Mouse (Mus musculus): ENCODE results near the gene Hectd4.

Hectd4 gene

GRCm38 (mm10) chr5:121233726-121234125 is 13.7 kb downstream of the Hectd4 start:
- in situ Hi-C loops (cut with MboI, MseI), result no loop called here

- in situ Hi-C loops (cut with MboI, MseI), result no loop called here
Measured at GRCm38 (mm10) chr5:121236171-121236570, 16.2 kb downstream of the Hectd4 start.

- in situ Hi-C loops (cut with MboI, MseI), result no loop called here
Measured at GRCm38 (mm10) chr5:121238208-121238607, 18.2 kb downstream of the Hectd4 start.

- in situ Hi-C loops (cut with MboI, MseI), result no loop called here
Measured at GRCm38 (mm10) chr5:121239846-121240245, 19.8 kb downstream of the Hectd4 start.

GRCm38 (mm10) chr5:121241182-121241581 is 21.2 kb downstream of the Hectd4 start:
- in situ Hi-C loops (cut with MboI, MseI), result no loop called here

- in situ Hi-C loops (cut with MboI, MseI), result no loop called here
Measured at GRCm38 (mm10) chr5:121242261-121242660, 22.2 kb downstream of the Hectd4 start.

GRCm38 (mm10) chr5:121242701-121243100 is 22.7 kb downstream of the Hectd4 start:
- in situ Hi-C loops (cut with MboI, MseI), result no loop called here

GRCm38 (mm10) chr5:121243676-121244364 is 23.8 kb downstream of the Hectd4 start:
- in situ Hi-C loops (cut with MboI, MseI), result no loop called here

- in situ Hi-C loops (cut with MboI, MseI), result no loop called here
Measured at GRCm38 (mm10) chr5:121244365-121244731, 24.3 kb downstream of the Hectd4 start.

- in situ Hi-C loops (cut with MboI, MseI), result no loop called here
Measured at GRCm38 (mm10) chr5:121245201-121245600, 25.2 kb downstream of the Hectd4 start.

GRCm38 (mm10) chr5:121248766-121249394 is 28.9 kb downstream of the Hectd4 start:
- in situ Hi-C loops (cut with MboI, MseI), result no loop called here

- in situ Hi-C loops (cut with MboI, MseI), result no loop called here
Measured at GRCm38 (mm10) chr5:121249693-121250092, 29.7 kb downstream of the Hectd4 start.

- in situ Hi-C loops (cut with MboI, MseI), result no loop called here
Measured at GRCm38 (mm10) chr5:121251813-121252212, 31.8 kb downstream of the Hectd4 start.

GRCm38 (mm10) chr5:121253816-121254497 is 33.9 kb downstream of the Hectd4 start:
- in situ Hi-C loops (cut with MboI, MseI), result no loop called here

- in situ Hi-C loops (cut with MboI, MseI), result no loop called here
Measured at GRCm38 (mm10) chr5:121254977-121255376, 35.0 kb downstream of the Hectd4 start.

GRCm38 (mm10) chr5:121261806-121262205 is 41.8 kb downstream of the Hectd4 start:
- in situ Hi-C loops (cut with MboI, MseI), result no loop called here

- in situ Hi-C loops (cut with MboI, MseI), result no loop called here
Measured at GRCm38 (mm10) chr5:121262415-121262814, 42.4 kb downstream of the Hectd4 start.

- in situ Hi-C loops (cut with MboI, MseI), result no loop called here
Measured at GRCm38 (mm10) chr5:121264593-121264992, 44.6 kb downstream of the Hectd4 start.

- in situ Hi-C loops (cut with MboI, MseI), result no loop called here
Measured at GRCm38 (mm10) chr5:121266741-121267382, 46.8 kb downstream of the Hectd4 start.

- in situ Hi-C loops (cut with MboI, MseI), result no loop called here
Measured at GRCm38 (mm10) chr5:121271046-121271445, 51.0 kb downstream of the Hectd4 start.

GRCm38 (mm10) chr5:121276808-121277207 is 56.8 kb downstream of the Hectd4 start:
- in situ Hi-C loops (cut with MboI, MseI), result loop anchor here (25.0 kb wide), 1 partner anchor 1285 kb away; no protein-coding TSS in a partner anchor

- in situ Hi-C loops (cut with MboI, MseI), result loop anchor here (25.0 kb wide), 1 partner anchor 1282 kb away; no protein-coding TSS in a partner anchor
Measured at GRCm38 (mm10) chr5:121280456-121280855, 60.4 kb downstream of the Hectd4 start.

Measured in T-helper 2 cell (primary cell).